Mouse (Mus musculus) splenic B cell, adult 2 months (primary cell): ENCODE measurements around the gene Cds1.

ENCODE experiments used
- DNase-seq: peaks from one replicate; pipeline ENCODE4 v3.0.0-alpha.2; 2011; ENCODE audit warnings: low read depth, low spot score
- H3K27me3 ChIP-seq: 2 replicates; pipeline ENCODE4 v1.6.1; 2012; ENCODE audit warnings: mild to moderate bottlenecking, low read length, moderate library complexity, mixed read lengths; ENCODE audit not compliant: control insufficient read depth, poor library complexity, insufficient read depth, severe bottlenecking
- H3K36me3 ChIP-seq: 2 replicates; pipeline ENCODE4 v1.6.1; 2012; ENCODE audit warnings: mild to moderate bottlenecking, low read length, moderate library complexity, mixed read lengths; ENCODE audit not compliant: control insufficient read depth, poor library complexity, insufficient read depth, severe bottlenecking

Cds1 gene

GRCm38 (mm10) chr5:101858891-101859436 is 94.0 kb downstream of the Cds1 start:
- no peak for DNase-seq
- H3K36me3 ChIP-seq: no peaks in the 10 kb centered on the region
- no peaks in the 10 kb centered on the region for H3K27me3 ChIP-seq

GRCm38 (mm10) chr5:101861786-101862571 is 97.0 kb downstream of the Cds1 start:
- H3K36me3 ChIP-seq: no peaks in the 10 kb centered on the region
- no peaks in the 10 kb centered on the region for H3K27me3 ChIP-seq
- DNase-seq: no peak

GRCm38 (mm10) chr5:101862651-101863050 is 97.7 kb downstream of the Cds1 start:
- Histone ChIP-seq H3K27me3 (no peaks in the 10 kb centered on the region), H3K36me3 (no peaks in the 10 kb centered on the region)
- no peak for DNase-seq

GRCm38 (mm10) chr5:101863946-101864345 is 99.0 kb downstream of the Cds1 start:
- peak; percentile 25 for DNase-seq

GRCm38 (mm10) chr5:101866722-101867121 is 101.8 kb downstream of the Cds1 start:
- Histone ChIP-seq H3K36me3 (no peaks in the 10 kb centered on the region), H3K27me3 (no peaks in the 10 kb centered on the region)
- DNase-seq: no peak

More at GRCm38 (mm10) chr5:101863946-101864345, 99.0 kb downstream of the Cds1 start:
- Histone ChIP-seq H3K36me3 (no peaks in the 10 kb centered on the region), H3K27me3 (no peaks in the 10 kb centered on the region)
